Mouse (Mus musculus) forebrain, embryonic 10.5 days (tissue): ENCODE results near the gene Rassf5. TPM values are rescaled to one million over a fixed set of nuclear protein-coding genes. Genes with fewer than 3 reads are reported as not detected.

Source experiments
- DNase-seq: peaks from one replicate; pipeline ENCODE4 v3.0.0-alpha.2; 2017; ENCODE audit warnings: low spot score; ENCODE audit errors: extremely low spot score
- H3K27ac ChIP-seq: fragments of 300-500 bp; sonication (generic); 2 replicates; pipeline ENCODE4 v1.5.1; 2016; ENCODE audit warnings: mild to moderate bottlenecking
- H3K27me3 ChIP-seq: fragments of 300-500 bp; sonication (generic); 2 replicates; pipeline ENCODE4 v1.6.1; 2016; ENCODE audit warnings: mild to moderate bottlenecking; ENCODE audit not compliant: poor library complexity, severe bottlenecking
- H3K36me3 ChIP-seq: fragments of 300-500 bp; sonication (generic); replicated peaks from 2 replicates; pipeline ENCODE4 v1.6.1; 2016; ENCODE audit warnings: mild to moderate bottlenecking, moderate library complexity
- H3K4me1 ChIP-seq: fragments of 300-500 bp; sonication (generic); 2 replicates; pipeline ENCODE4 v1.6.1; 2016
- H3K4me3 ChIP-seq: fragments of 300-500 bp; sonication (generic); 2 replicates; pipeline ENCODE4 v1.5.1; 2016; ENCODE audit warnings: mild to moderate bottlenecking, moderate library complexity
- H3K9me3 ChIP-seq: fragments of 300-500 bp; sonication (generic); 2 replicates; pipeline ENCODE4 v1.6.1; 2016; ENCODE audit warnings: mild to moderate bottlenecking, moderate library complexity
- WGBS: fragments of 180-500 bp; shearing (Covaris S2); methylation state at CpG from one replicate; pipeline ENCODE4 v1.1.7; 2016; 5-methylcytosine and 5-hydroxymethylcytosine counted together
- polyA plus RNA-seq: library from polyadenylated mRNA; unstranded; fragments of >200 nt; fragmentation: Nextera tagmentation; extraction: Ambion mirVana; gene quantifications from 2 replicates; pipeline ENCODE4 v1.2.1, GENCODE M21; 2016

The Rassf5 gene
- polyA plus RNA-seq, 1 experiment from 2014 or later: 0.95 TPM

GRCm38 (mm10) chr1:131221822-131222590 lies 23.1 kb downstream of the Rassf5 start:
- Histone ChIP-seq H3K9me3 (no peaks in the 10 kb centered on the region), H3K27ac (no peak overlapping the region), H3K4me1 (0 out of 2 replicates have a peak, but pooled peaks cover 4% of the 10 kb centered on the region), H3K4me3 (no peak overlapping the region), H3K36me3 (no peaks in the 10 kb centered on the region), H3K27me3 (no peaks in the 10 kb centered on the region)
- WGBS: 89% methylated on average over 13 of the region's 13 CpGs
- DNase-seq: no peak

GRCm38 (mm10) chr1:131218933-131219332 lies 26.1 kb downstream of the Rassf5 start:
- Histone ChIP-seq H3K27ac (no peak overlapping the region), H3K4me3 (no peak overlapping the region), H3K4me1 (no peaks in the 10 kb centered on the region), H3K36me3 (no peaks in the 10 kb centered on the region), H3K9me3 (no peaks in the 10 kb centered on the region), H3K27me3 (no peaks in the 10 kb centered on the region)
- WGBS: 91% methylated on average over 11 of the region's 11 CpGs
- no peak for DNase-seq

GRCm38 (mm10) chr1:131213361-131213760 lies 31.7 kb downstream of the Rassf5 start:
- Histone ChIP-seq H3K9me3 (no peaks in the 10 kb centered on the region), H3K4me3 (no peak overlapping the region), H3K27ac (no peak overlapping the region), H3K4me1 (peaks cover 6% of the 10 kb centered on the region; the same call in 1 of the 2 replicates), H3K27me3 (no peaks in the 10 kb centered on the region), H3K36me3 (no peaks in the 10 kb centered on the region)
- 86% methylated on average over 6 of the region's 6 CpGs for WGBS
- DNase-seq: no peak

GRCm38 (mm10) chr1:131212956-131213355 lies 32.1 kb downstream of the Rassf5 start:
- Histone ChIP-seq H3K4me3 (no peak overlapping the region), H3K4me1 (peaks cover 6% of the 10 kb centered on the region; the same call in 1 of the 2 replicates), H3K9me3 (no peaks in the 10 kb centered on the region), H3K36me3 (no peaks in the 10 kb centered on the region), H3K27me3 (no peaks in the 10 kb centered on the region), H3K27ac (no peak overlapping the region)
- WGBS: 81% methylated on average over 5 of the region's 5 CpGs
- no peak for DNase-seq

GRCm38 (mm10) chr1:131211655-131212054 lies 33.4 kb downstream of the Rassf5 start:
- Histone ChIP-seq H3K4me3 (no peak overlapping the region), H3K9me3 (no peaks in the 10 kb centered on the region), H3K27me3 (no peaks in the 10 kb centered on the region), H3K36me3 (no peaks in the 10 kb centered on the region), H3K4me1 (peaks cover 6% of the 10 kb centered on the region; the same call in 1 of the 2 replicates), H3K27ac (no peak overlapping the region)
- no peak for DNase-seq
- 89% methylated on average over 1 of the region's 1 CpGs for WGBS

- H3K27ac ChIP-seq: 0 out of 2 replicates have a peak overlapping the region, but pooled peaks have one; percentile 37
- peaks cover 6% of the 10 kb centered on the region; the same call in 1 of the 2 replicates for H3K4me1 ChIP-seq
- no peaks in the 10 kb centered on the region for H3K36me3 ChIP-seq
- no peaks in the 10 kb centered on the region for H3K27me3 ChIP-seq
- DNase-seq: no peak
- H3K9me3 ChIP-seq: no peaks in the 10 kb centered on the region
- 84% methylated on average over 8 of the region's 8 CpGs for WGBS
- no peak overlapping the region for H3K4me3 ChIP-seq
Observed at GRCm38 (mm10) chr1:131209971-131210426, 35.1 kb downstream of the Rassf5 start.

- Histone ChIP-seq H3K9me3 (no peaks in the 10 kb centered on the region), H3K4me1 (peaks cover 6% of the 10 kb centered on the region; the same call in 1 of the 2 replicates), H3K4me3 (no peak overlapping the region), H3K27me3 (no peaks in the 10 kb centered on the region), H3K27ac (no peak overlapping the region), H3K36me3 (no peaks in the 10 kb centered on the region)
- no peak for DNase-seq
- WGBS: 84% methylated on average over 6 of the region's 6 CpGs
Observed at GRCm38 (mm10) chr1:131208800-131209199, 36.3 kb downstream of the Rassf5 start.

- peaks cover 3% of the 10 kb centered on the region; the same call in 1 of the 2 replicates for H3K4me1 ChIP-seq
- 92% methylated on average over 5 of the region's 5 CpGs for WGBS
- no peaks in the 10 kb centered on the region for H3K27me3 ChIP-seq
- DNase-seq: no peak
- H3K4me3 ChIP-seq: no peak overlapping the region
- no peaks in the 10 kb centered on the region for H3K9me3 ChIP-seq
- no peaks in the 10 kb centered on the region for H3K36me3 ChIP-seq
- H3K27ac ChIP-seq: no peak overlapping the region
Observed at GRCm38 (mm10) chr1:131208081-131208480, 37.0 kb downstream of the Rassf5 start.

- no peaks in the 10 kb centered on the region for H3K9me3 ChIP-seq
- H3K36me3 ChIP-seq: no peaks in the 10 kb centered on the region
- 0 out of 2 replicates have a peak overlapping the region, but pooled peaks have one; percentile 15 for H3K27ac ChIP-seq
- 15% methylated on average over 5 of the region's 5 CpGs for WGBS
- H3K4me1 ChIP-seq: no peaks in the 10 kb centered on the region
- no peaks in the 10 kb centered on the region for H3K27me3 ChIP-seq
- DNase-seq: peak; percentile 49
- no peak overlapping the region for H3K4me3 ChIP-seq
Observed at GRCm38 (mm10) chr1:131207531-131207930, 37.5 kb downstream of the Rassf5 start.

GRCm38 (mm10) chr1:131206342-131206741 lies 38.7 kb downstream of the Rassf5 start:
- H3K9me3 ChIP-seq: no peaks in the 10 kb centered on the region
- no peak overlapping the region for H3K4me3 ChIP-seq
- no peaks in the 10 kb centered on the region for H3K4me1 ChIP-seq
- 85% methylated on average over 5 of the region's 5 CpGs for WGBS
- no peak for DNase-seq
- H3K36me3 ChIP-seq: no peaks in the 10 kb centered on the region
- H3K27ac ChIP-seq: no peak overlapping the region
- H3K27me3 ChIP-seq: no peaks in the 10 kb centered on the region

GRCm38 (mm10) chr1:131204461-131204860 lies 40.6 kb downstream of the Rassf5 start:
- Histone ChIP-seq H3K36me3 (no peaks in the 10 kb centered on the region), H3K4me3 (no peak overlapping the region), H3K9me3 (no peaks in the 10 kb centered on the region), H3K4me1 (peaks cover 10% of the 10 kb centered on the region), H3K27ac (no peak overlapping the region), H3K27me3 (no peaks in the 10 kb centered on the region)
- 82% methylated on average over 8 of the region's 8 CpGs for WGBS
- DNase-seq: no peak

GRCm38 (mm10) chr1:131201391-131201790 lies 43.7 kb downstream of the Rassf5 start:
- Histone ChIP-seq H3K9me3 (no peaks in the 10 kb centered on the region), H3K4me3 (no peak overlapping the region), H3K36me3 (no peaks in the 10 kb centered on the region), H3K4me1 (peaks cover 14% of the 10 kb centered on the region), H3K27me3 (no peaks in the 10 kb centered on the region), H3K27ac (no peak overlapping the region)
- no peak for DNase-seq
- WGBS: 89% methylated on average over 4 of the region's 4 CpGs

GRCm38 (mm10) chr1:131200588-131200987 lies 44.5 kb downstream of the Rassf5 start:
- H3K27ac ChIP-seq: 0 out of 2 replicates have a peak overlapping the region, but pooled peaks have one; percentile 46
- H3K9me3 ChIP-seq: no peaks in the 10 kb centered on the region
- no peak for DNase-seq
- H3K36me3 ChIP-seq: no peaks in the 10 kb centered on the region
- H3K4me1 ChIP-seq: peaks cover 14% of the 10 kb centered on the region
- H3K4me3 ChIP-seq: no peak overlapping the region
- 89% methylated on average over 10 of the region's 10 CpGs for WGBS
- H3K27me3 ChIP-seq: no peaks in the 10 kb centered on the region
